Mouse (Mus musculus) heart, adult 9 months (tissue): ENCODE measurements around the gene Synj2.
A peak's percentile ranks its signal among the peaks of the same experiment; 100 is the strongest.

Experiments used
- DNase-seq, 2 experiments: peaks; one replicate each; pipeline ENCODE4 v3.0.0; 2022; ENCODE audit warnings: low spot score in 2 of 2

The Synj2 gene

DNA sequence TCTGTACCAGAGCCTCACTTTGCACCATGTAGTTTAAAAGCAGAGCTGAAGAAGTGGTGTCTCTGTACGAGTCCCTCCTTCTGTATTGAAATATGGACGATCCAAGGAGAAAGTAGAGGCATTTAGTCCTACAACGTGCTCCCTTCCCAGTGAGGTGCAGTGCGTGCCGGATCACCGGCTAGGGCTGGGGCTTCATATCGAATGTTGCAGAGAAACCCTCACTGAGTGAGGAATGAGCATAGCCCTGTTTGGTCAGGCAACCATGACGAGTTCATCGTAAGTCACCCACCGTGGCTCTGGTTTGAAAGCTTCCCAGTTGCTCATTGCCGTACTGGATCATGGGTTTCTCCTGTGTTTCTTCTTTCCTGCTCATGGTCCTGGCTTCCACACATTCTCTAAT is 95.8 kb downstream of the Synj2 start:
- DNase-seq = no peak

DNA sequence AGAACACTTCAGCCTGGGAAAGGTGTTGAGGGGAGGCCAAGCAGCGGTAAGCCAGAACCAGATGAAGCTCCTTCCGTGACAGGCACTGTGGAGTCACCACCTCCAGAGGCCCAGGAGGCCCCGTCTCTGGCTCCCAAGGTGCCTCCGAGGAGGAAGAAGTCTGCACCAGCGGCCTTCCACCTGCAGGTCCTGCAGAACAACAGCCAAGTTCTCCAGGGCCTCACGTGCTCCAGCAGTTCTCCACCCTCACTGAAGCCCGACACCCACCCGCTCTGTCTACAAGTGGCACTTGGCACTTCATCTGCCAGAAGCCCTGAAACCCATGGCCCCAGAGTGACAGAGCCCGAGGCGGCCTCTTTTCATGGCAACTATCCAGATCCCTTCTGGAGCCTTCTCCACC is 96.4 kb downstream of the Synj2 start:
- peak in 1 of 2 experiments; percentile 25 for DNase-seq

DNA sequence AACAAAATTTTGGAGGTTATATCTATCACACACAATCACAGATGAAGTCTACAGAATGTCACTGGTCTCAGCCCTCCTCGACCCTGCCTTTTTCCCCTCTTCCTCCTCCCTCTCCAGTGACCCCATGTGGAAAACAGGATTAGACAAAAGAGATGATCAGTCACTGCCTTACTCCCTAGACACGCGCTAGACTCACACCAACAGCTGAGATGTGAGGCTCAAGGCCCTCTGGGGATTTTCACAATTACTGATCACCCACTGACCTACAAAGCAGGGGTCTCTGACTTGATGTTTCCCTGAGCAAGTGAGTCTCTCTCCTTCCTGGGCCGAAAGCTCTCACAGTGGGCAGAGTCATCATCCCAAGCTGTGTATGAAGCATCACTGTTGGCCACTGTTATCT is 111.7 kb downstream of the Synj2 start:
- no peak for DNase-seq

DNA sequence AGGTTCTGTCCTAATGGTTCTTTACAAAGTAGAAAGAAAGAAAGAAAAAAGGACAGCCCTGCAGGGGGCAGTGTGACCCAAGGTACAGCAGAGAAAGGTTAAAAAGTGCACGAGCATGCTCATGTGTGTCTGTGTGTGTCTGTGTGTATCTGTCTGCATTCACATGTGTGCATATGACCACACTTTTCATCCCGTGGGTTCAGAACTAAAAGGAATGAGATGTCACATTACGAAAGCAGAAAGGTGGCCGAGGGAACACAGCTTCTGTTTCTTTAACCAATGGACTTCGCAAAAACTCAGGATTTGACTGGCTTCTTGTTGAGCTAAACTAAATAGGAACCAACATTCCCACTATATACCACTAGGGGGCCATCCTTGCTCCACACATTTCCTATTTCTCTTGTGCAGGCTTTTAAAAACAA is 113.9 kb downstream of the Synj2 start:
- DNase-seq = peak in 1 of 2 experiments; percentile 12

DNA sequence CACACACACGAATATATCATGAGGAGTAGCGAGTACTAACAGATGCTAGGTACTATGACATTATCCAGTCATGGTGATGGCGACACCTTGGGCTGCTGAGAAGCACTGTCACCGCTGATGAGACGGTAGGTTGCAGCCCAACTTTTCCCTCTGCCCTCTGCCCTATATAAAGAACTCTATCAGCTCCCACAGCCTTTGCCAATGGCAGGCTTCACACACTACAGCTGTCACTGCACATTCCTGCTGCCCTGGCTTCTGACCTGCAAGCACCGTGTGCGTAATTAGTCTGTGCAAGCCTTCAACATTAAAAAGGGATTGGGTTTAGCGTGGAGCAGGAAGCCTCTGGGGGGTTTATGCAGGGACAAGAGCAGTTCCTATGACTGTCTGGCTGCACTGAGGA is 121.7 kb downstream of the Synj2 start:
- peak in 1 of 2 experiments; percentile 18 for DNase-seq

DNA sequence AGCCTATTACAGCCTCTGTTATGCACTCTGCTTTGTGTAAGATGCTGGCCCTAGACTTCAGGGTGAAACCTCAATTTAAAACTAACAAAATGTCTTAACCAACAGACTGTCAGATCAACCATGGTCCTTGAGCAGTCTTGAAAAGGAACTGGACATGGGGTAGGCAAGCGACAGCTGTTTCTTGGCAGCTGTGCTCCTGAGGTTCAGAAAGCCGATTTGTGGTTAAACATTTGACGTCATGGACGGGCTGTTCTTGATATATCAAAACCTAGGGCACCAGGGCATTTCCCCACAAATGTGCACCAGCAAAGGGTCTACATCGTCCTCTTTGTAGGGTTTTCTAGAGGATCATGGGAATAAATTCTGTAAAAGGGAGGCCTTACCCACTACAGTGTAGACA is 122.5 kb downstream of the Synj2 start:
- no peak for DNase-seq

DNA sequence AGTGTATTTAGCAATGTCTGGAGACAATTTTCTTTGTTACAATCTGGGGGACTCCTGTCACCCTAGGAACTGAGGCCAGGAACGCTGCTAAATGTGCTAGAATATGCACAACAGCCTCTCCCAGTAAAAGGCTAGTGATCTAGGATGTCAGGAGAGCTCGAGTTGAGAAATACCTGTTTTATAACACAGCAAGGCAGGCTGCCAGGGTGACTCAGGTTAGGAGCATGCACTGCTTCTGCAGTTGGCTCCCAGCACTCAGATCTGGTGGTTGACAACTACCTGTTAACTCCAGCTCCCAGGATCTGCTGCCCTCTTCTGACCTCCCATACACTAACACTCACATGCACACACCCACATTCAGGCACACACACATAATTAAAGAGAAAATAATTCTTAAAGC is 124.9 kb downstream of the Synj2 start:
- DNase-seq = no peak

DNA sequence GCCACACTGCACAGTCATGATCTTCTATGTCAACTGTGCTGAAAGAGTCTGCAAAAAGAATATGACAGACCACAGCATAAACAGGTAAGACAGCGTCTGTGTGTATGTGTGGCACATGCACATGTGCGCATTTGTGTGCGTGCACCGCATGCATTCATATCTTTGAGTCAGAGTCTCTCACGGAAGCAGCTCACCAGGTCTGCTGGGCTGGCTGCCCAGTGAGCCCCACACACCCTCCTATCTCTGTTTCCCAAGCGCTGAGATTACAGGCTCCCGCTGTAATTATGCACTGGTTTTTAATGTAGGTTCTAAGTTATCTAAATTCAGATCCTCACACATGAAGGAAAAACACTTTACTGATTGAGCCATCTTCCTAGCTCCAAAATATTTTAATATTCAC is 126.5 kb downstream of the Synj2 start:
- DNase-seq = no peak

DNA sequence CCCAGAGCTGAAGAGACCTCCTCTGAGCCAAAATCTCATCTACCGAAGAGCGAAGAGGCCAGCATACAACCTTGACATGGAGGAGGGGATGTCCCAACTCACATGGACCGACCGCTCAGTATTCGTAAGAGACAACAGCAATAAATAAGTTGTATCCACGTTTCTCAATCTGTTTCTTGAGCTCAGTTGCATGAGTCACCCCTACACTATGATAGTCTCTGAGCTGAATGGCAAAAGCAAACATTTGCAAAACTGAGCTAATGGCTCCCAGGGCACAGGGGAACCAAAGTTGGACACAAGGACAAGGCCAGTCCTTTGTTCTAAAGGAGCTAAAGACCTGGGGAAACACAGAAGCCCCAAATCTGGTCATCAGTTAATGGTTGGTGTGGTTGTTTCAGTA is 128.8 kb downstream of the Synj2 start:
- no peak for DNase-seq

DNA sequence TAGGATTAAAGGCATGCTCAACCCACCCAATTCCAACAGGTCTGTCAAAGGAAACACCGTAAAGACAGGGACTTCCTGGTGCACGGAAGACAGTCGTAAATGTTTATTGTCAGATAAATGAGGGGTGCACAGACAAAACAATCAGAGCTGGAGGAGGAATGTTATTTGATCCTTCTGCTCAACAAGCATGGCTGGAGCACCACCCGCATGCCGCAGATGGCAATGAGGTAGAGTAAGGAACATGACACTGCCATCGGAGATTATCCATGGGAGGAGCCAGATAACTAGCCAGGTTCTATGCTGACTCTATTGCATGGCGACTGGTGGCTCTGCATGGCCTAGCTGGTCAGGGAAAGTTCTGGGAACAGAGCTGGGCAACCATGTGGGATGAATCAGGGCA is 132.3 kb downstream of the Synj2 start:
- DNase-seq = no peak

DNA sequence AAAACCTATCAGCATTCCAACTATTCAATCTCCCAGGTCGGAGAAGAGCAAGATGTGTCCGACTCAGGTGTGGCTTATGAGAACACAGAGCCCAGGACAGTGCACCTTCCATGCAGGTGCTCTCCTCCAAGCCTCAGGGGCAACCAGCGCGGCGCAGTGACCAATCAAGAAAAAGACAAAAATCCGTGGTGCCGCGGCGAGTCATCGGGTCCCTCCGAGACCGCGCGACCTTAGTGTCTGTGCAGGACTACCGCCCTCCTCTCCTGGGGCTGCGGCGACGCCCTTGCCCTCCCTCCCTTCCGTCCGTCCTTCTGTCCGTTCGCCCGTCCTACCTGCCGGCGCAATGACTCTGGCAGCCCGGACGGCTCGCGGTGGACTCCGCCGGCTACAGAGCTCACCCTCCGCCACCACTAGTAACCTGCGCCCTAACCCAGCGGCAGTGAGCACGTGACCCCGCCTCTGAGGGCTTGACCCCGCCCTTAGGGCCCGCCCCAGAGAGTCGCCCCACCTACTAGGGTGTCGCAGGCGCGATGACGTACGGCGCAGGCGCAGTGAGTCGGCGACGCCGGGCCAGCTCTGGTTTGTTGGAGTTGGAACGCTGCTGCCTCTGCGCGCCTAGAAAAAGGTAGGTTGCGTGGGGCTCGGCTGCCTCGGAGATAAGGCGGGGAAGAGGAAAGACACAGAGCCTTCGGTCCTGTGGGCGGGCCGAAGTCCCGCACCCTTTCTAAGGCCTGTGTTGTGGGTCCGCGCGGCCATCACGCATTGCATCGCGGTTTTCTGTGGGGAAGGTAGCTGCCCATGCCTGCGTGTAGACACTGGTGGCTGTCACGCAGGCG is 138.4 kb downstream of the Synj2 start, which contains the start of the genes Serac1 and Gtf2h5:
TSS of gene Serac1 (minus strand) at position 455 of the 836 bp plus-strand sequence.
TSS of gene Gtf2h5 (plus strand) at position 500 of the 836 bp plus-strand sequence.
- DNase-seq = peak; percentile 97

DNA sequence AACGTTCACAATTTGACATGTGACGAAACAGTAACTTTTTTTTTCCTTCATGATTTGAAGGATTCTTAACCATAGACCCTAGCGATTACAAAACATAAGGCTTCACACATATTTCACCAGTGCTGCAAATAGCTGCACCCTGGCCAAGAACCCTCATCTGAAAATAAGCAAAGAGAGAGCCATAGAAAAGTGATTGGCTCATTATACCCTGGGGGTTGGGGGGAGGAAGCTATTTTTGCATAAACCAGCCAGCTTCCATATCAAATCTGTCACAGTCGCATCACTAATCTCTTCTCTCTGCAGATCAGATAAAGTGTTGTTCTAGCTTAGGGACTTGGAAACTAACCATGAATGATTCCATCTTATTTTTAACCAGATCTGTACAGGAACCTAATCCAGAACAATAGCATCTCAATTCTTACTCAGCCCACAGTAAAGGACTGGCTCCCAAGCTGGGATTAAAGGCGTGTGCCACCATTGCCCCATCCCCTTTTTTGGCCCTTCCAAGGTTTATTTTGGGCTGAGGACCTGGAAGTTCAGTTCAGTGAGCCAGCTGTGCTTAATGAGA is 142.3 kb downstream of the Synj2 start:
- DNase-seq = no peak

DNA sequence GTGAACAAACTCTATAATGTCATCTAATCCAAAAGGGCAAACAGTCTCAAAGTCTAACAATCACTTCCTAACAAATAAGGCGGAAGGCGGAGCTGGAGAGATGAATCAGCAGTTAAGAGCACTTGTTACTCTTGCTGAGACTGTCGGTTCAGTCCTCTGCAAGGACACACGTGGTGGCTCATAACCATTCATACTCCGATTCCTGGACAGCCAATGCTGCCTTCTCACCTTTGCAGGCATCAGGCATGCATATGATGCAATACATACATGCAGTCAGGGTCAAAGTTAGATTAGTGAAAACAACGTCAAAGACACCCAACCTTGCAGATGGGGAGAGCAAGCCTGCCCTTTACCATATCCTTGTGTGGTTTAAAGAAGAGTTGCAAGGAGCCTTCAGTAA is 150.5 kb downstream of the Synj2 start:
- DNase-seq = no peak
